Mouse (Mus musculus) limb, embryonic 12.5 days (tissue): ENCODE data around the gene Hspa8. TPM values are rescaled to one million over a fixed set of nuclear protein-coding genes. Genes with fewer than 3 reads are reported as not detected.

Experiments used
- polyA plus RNA-seq: library from polyadenylated mRNA; unstranded; fragments of >200 nt; fragmentation: Nextera tagmentation; extraction: Ambion mirVana; gene quantifications from 2 replicates; pipeline ENCODE4 v1.2.1, GENCODE M21; 2016

The Hspa8 gene
- polyA plus RNA-seq, 1 experiment from 2014 or later, result 2,429 TPM

Other genes with a start within 250 kb of the Hspa8 start
- gene Gm21915, start 130.4 kb upstream of the Hspa8 start, polyA plus RNA-seq, result not detected in 2 replicates
- gene Clmp, start 115.0 kb upstream of the Hspa8 start, polyA plus RNA-seq, result 67.7 TPM in 2 replicates
- not detected in 2 replicates for gene Bsx, start 73.1 kb downstream of the Hspa8 start, polyA plus RNA-seq
- 0.15 TPM in 1 of 2 replicates, not detected in the other for gene Jhy, start 163.1 kb downstream of the Hspa8 start, polyA plus RNA-seq
- gene Crtam, start 203.6 kb downstream of the Hspa8 start, polyA plus RNA-seq, result 0.33 and 0.34 TPM in 2 replicates